Mouse (Mus musculus): Measurements from ENCODE around the gene Atp6v0d1. TPM values are rescaled to one million over a fixed set of nuclear protein-coding genes. Genes with fewer than 3 reads are reported as not detected.
"Not testable (repeated sequence)": the region's sequence is repeated elsewhere in the genome, so short reads cannot be mapped to it uniquely, and the experiment has no call there.

Atp6v0d1 gene
- total RNA-seq (2022): 100 to 1,000 TPM; 258 to 301 (median 285) TPM

- DNase-seq (ENCODE audit: low spot score in 2 of 2): peak; percentile 99 to 100
Measured at GRCm38 (mm10) chr8:105565952-105566702, at the start of gene Atp6v0d1. Atp6v0d1 (minus strand) TSS chr8:105566047.

GRCm38 (mm10) chr8:105613830-105614511, 48.1 kb upstream of the Atp6v0d1 start:
- DNase-seq (ENCODE audit: low spot score in 2 of 2): no peak

GRCm38 (mm10) chr8:105613037-105613436, 47.2 kb upstream of the Atp6v0d1 start:
- no peak for DNase-seq (ENCODE audit: low spot score in 2 of 2)

DNA sequence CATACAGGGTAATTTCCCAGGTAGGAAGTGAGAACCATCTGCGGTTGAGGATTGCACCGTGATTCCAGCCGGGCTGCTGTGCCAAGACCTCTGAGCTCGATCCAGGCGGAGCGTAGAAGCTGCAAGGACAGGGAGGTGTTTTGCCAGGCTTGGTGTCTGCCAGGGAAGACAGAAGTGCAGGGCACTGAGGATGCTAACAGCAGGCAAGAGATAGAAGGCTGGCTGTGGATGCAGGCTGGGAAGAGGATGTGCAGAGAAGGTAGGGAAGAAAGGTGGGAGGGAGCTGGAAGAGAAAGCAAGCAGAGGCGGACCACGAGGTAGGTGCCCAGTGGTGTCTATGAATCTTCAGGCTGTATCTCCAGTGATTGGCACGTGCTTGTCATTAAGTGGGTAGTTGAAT, 46.0 kb upstream of the Atp6v0d1 start:
- no peak for DNase-seq (ENCODE audit: low spot score in 2 of 2)

DNA sequence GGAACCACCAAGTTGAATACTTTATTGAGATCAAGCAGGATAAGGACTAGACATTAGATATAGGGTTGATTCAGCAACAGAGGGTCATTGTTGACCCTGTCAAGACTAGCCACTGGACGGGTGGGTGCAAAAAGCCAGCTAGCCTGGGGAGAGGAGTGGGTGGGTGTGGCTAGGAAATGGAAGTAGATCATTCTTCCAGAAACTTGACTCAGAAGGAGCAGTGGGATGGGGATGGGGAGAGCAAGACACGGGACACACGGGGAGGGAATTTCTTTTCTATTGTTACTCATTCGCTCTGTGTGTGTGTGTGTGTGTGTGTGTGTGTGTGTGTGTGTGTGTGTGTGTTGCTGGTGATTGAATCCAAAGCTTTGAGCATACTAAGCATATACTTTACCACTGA, 43.9 kb upstream of the Atp6v0d1 start:
- DNase-seq (ENCODE audit: low spot score in 2 of 2): no peak

DNA sequence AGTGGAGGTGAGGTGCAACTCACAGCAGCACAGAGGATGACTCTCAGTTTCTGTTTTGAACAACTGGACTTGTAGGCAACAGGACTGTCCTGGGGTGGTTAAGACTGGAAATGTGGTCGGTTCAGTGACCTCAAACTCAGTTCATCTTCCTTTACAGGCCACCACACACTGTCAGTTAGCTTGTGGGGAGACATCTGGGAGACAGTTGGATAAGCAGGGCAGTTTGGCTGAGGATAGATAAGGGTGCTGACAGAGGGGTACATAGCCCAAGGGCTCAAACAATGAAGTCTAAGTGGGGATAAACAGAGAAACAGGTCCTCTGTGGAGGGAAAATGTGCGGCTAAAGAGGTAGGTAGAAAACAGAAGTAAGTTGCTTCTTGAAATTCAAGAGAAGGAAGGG, 43.5 kb upstream of the Atp6v0d1 start:
- no peak for DNase-seq (ENCODE audit: low spot score in 2 of 2)

DNA sequence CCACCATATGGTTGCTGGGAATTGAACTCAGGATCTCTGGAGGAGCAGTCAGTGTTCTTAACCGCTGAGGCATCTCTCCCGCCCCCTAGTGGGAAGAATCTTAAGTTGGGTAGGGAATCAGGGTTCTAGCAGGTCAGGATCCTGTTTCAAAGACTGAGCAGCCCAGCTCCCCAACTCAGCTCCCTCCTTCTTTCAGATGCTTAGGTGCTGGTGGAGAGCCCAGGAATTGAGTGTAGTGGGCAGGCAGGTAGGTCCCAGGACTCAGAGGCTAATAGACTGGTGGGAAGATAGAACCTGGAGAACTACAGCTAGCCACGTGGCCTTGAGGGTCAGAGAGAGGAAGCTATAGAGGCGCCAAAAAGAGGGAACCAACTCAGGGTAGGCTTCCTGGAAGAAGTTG, 41.8 kb upstream of the Atp6v0d1 start:
- DNase-seq (ENCODE audit: low spot score in 2 of 2): no peak

GRCm38 (mm10) chr8:105607062-105607461, 41.2 kb upstream of the Atp6v0d1 start:
- DNase-seq (ENCODE audit: low spot score in 2 of 2): no peak

GRCm38 (mm10) chr8:105606189-105607023, 40.6 kb upstream of the Atp6v0d1 start:
- peak; percentile 83 for DNase-seq (ENCODE audit: low spot score in 2 of 2)

DNA sequence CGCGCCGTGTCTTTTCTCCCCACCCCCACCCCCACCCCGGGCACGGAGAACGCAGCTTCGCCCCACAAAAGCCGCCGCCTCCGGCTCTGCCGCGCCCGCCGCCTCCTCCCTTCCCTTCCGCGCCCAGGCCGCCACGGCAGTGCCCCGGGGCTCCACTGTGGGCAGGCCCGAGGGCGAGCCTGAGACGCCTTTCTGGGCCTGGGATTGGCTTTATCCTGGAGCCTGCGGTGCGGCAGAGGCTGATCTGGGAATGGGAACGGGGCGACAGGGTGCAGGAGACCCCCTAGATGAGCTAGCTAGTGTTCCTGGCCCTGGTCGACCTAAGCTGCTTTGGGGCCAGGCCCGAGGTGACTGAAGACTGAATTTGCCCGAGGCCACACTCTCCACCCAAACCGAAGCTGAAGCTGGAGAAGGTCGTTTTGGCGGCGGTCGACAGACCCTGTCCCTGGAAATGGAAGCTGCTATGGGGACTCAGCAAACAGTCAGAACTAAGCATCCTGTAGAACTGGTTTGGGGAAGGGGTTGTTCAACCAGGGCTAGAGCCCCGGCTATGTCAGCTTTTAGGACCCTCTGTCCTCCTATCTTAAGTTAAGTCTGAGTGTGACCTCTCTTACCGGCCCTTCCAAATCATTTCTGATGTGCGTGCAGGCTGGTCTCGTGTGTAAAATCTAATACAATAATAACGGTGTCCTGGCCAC, 39.8 kb upstream of the Atp6v0d1 start:
- no peak for DNase-seq (ENCODE audit: low spot score in 2 of 2)

DNA sequence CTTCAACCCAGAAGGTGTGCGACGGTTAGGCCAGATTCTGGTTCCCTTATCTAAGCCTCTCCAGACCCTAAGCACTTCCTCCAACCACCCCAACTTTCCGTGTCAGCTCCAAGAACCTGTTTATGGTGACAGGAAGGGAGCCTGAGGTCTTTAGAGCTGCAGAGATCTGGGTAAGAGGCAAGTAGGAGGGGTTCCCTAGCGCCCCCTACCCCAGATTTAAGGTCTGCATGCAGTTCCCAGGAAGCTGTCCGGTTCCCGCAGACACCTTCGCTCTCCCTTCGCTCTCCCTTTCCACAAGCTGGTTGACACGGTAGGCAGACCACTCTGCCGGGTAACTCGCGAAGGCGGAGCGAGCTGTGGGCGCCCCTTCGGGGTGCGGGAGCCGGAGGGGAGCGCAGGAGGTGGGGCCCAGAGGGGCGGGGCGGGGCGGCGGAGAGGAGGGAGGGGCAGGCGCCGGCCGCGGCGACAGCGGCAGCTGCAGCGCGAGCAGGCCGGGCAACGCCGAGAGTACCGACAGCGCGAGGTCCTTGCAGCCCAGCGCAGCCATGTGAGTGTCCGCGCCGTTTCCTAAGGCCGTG, 39.0 kb upstream of the Atp6v0d1 start, which contains the start of gene Ripor1:
Gene Ripor1 (plus strand): TSS at position 452 of the 578 bp plus-strand sequence.
- DNase-seq (ENCODE audit: low spot score in 2 of 2): no peak

DNA sequence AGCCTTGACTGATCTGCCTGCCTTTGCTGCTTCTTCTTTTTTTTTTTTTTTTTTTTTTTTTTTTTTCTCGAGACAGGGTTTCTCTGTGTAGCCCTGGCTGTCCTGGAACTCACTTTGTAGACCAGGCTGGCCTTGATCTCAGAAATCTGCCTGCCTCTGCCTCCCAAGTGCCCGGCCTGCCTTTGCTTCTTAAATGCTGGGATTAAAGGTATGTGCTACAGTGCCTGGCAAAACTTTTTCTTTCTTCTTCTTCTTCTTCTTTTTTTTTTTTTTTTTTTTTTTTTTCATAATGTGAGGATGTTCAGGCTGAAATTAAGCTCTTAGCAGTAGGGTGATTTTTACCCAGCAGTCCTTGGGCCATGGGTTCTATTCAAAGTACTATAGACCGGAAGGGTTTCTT, 36.7 kb upstream of the Atp6v0d1 start:
- DNase-seq (ENCODE audit: low spot score in 2 of 2): not testable (repeated sequence)

DNA sequence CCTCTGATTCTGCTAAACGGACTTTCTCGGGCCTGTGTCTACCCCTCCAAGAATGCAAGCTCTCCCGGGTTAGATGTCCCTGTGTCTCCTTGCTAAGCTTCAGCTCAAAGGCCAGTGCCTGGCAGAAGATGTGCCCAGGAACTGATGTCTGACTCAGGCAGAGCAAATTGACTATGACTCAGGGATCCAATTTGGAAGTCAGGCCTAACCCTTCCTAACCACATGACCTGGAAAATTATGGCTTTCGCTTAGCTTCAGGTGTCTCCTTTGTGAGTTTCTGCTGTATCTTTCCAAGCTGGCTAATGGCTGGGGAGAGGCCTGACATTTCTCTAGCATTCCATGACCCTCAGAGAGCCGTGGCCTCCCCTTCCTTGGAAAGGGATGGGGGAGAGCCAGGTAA, 35.5 kb upstream of the Atp6v0d1 start:
- no peak for DNase-seq (ENCODE audit: low spot score in 2 of 2)

DNA sequence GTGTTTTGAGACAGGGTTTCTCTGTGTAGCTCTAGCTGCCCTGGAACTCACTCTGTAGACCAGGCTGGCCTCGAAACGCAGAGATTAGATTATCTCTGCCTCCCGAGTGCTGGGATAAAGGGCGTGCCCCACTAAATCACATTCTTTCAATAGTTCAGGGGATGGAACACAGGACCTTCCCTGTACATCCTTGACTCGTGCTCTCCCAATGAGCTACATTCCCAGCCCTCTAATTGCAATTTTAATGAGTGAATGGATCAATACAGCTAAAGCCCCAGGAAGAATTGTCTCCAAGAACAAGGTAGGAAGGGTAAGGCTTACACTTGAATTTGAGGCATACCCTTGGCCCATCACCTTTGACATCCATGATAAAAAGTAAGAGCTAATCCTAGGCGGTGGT, 32.9 kb upstream of the Atp6v0d1 start:
- DNase-seq (ENCODE audit: low spot score in 2 of 2): no peak

DNA sequence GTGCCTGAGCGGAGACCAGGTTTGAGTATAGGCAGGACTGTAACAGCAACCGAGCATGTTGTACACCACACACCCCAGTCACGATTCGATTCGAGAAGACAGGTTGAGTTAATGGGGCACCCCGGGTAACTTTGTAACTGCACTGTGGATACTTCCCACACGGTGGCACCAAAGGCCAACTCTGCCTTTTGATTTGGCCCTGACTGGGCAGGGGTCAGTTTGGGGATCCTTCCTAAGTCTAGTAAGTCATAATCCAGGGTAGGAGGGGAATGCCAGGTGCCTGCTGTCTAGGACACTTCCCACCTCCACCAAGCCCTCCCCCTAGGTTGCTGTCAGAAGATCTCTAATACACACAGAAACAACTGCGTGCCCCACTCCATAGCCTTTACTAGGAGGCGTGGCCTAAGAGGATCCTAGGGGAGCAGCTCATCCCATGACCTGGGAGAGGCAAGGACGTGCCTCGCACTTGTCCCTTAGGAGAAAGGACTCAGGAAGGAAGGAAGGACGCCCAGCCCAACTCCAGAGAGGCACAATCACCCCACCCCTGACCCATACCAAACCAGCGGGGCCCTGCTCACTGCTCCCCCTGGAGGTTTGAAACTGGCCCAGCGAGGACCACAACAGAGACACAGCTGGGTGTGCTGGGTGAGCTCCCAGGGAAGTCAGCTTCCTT, 30.7 kb upstream of the Atp6v0d1 start:
- no peak for DNase-seq (ENCODE audit: low spot score in 2 of 2)

DNA sequence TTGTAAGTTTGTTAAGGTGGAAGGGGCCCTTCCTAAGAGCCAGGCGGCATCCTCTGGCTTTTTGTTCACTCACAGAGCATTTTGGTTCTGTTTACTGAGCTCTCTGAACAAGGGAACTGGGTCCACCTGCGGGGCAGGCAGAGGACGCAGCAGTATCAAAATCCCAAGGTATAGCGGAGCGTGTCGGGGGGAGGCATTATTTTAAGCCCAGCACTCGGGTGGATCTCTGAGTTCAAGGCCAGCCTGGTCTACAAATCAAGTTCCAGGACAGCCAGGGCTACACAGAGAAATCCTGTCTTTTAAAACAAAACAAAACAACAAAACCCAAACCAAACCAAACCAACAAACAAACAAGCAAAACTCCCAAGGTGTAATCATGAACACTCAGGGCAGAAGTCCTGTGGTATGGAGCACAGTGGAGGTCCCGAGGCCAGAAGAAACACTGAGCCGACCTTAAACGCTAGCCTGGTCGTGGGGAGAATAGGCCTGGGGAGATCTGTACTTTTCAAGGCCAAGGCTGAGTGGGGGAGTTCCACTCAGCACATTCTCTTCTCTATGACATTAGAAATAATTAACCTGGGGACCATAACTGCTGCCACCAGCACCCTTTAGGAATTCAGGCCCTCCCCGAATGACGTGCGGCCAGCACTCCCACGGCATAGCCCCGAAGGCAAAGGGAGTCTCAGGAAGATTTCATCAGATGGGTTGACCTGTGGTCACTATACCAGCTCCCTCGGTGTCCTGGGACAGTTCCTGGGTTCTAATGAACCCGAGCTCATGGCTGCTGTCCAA, 28.8 kb upstream of the Atp6v0d1 start:
- DNase-seq (ENCODE audit: low spot score in 2 of 2): no peak

DNA sequence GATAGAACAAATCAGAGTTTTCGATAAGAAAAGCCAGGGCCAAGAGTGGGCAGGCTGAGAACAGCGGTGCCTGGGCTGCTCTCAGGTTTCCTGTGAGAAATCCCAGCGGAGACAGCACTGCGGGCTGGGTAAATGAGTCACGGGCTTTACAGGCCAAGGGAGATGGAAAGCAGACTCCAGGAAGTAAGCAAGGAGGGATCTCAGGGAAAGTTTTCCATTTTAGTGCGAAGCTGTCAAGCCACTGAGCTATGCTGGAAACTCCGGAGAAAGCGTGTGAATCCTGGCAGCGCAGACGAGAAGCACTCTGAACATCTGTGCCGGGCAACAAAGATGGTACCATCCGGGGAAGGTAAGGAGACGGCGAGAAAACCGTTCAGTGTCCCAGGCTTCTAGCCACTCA, 28.0 kb upstream of the Atp6v0d1 start:
- DNase-seq (ENCODE audit: low spot score in 2 of 2): no peak

DNA sequence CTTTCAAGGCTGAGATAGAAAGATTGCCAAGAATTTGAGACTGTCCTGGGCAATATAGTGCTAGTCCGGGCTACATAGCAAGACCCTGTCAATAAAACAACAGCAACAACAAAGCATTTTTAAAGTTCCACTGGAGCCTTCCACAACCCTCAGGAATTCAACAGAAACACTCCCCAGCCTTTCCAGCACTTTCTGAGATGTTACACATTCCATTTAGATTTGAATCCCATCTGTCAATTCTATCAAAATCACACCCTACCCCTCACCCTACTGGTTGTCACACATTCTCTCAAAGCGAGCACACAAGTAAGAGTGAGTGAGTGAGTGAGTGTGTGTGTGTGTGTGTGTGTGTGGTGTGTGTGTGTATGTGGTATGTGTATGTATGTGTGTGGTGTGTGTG, 26.6 kb upstream of the Atp6v0d1 start:
- DNase-seq (ENCODE audit: low spot score in 2 of 2): no peak

DNA sequence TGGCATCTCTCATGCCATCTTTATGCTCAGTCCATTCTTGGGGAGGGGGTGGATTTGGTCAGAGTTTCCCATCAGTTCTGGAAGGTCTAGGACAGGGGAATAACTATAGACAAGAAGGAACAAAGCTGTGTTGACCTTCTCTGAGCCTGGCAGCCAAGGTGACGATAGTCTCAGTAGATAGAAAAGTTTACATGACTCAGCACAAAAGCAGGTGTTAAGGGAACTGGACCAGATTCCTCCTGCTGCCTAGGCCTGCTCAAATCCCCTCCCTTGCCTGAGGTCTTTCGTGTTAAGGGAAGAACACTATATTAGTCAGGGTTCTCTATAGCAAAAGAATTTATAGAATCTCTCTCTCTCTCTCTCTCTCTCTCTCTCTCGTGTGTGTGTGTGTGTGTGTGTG, 13.9 kb upstream of the Atp6v0d1 start:
- no peak for DNase-seq (ENCODE audit: low spot score in 2 of 2)

DNA sequence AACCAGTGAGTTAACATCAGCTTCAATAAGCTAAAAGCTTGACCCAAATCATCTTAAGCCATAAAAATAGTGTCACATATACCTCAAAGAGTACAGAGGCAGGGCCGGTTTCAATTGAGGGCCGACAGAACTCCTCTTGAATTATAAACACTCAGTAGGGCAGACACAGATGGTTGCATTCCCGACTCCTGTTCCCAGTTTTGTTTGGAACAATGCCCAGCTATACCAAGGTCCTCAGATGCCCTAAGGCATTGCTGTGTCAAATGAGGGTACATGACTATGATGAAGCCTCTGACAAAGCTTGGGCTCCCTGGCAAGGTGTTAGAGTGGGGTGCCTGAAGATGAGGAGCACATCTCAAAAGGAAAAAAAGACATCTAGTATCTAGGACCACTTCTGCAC, 9.7 kb upstream of the Atp6v0d1 start:
- no peak for DNase-seq (ENCODE audit: low spot score in 2 of 2)
